Mouse (Mus musculus) megakaryocyte, embryonic 14.5 days (primary cell): ENCODE results near the gene Fads3.

Experiments used
- FLI1 ChIP-seq: IDR thresholded peaks from 2 replicates; pipeline ENCODE4 v1.6.1; 2012; ENCODE audit warnings: low read length, inconsistent platforms, mixed read lengths
- GATA1 ChIP-seq: IDR thresholded peaks from 3 replicates; pipeline ENCODE4 v1.6.1; 2012; ENCODE audit warnings: mixed read lengths, low read length, inconsistent platforms, borderline replicate concordance

DNA sequence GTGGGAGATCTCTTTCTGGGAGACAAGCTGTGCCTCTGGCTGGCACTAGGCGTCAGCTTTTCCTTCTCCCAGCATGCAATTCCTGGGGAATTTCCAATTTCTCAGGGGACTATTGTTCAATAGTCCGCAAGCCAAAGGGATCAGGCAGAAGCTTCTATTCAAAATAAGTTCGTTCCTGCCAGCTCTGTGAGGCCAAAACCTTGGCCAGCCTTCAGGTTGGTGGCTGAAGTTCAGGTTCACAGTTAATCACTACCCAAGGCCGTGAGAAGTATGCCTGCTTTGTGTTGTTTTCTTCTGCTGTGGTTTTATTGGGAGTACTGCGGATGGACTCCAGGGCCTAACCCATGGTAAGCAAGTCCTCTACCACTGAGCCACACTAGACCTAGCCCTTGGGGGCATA is 29.8 kb downstream of the Fads3 start:
- TF ChIP-seq GATA1, result no peak
- no peak for TF ChIP-seq FLI1
